Mouse (Mus musculus) MEL (cell line): ENCODE results near the gene Prkci. TPM values are rescaled to one million over a fixed set of nuclear protein-coding genes. Genes with fewer than 3 reads are reported as not detected.

Experiments
- DNase-seq: peaks from one replicate; pipeline ENCODE4 v3.0.0; 2011; ENCODE audit warnings: low read depth, low spot score
- H3K27ac ChIP-seq: 2 replicates; pipeline ENCODE4 v1.5.1; 2012; ENCODE audit warnings: low read depth, mild to moderate bottlenecking, control low read depth, low read length, moderate library complexity; ENCODE audit not compliant: control insufficient read depth
- H3K27me3 ChIP-seq, 2 experiments: fragments of 150-350 bp in 1 of 2; sonication (generic) in 1 of 2; 2 replicates each; pipeline ENCODE4 v1.6.1; 2012; ENCODE audit warnings: low read length in 2 of 2, mild to moderate bottlenecking in 2 of 2, improper control_type of control experiment in 1 of 2, moderate library complexity in 1 of 2; ENCODE audit not compliant: insufficient read depth in 2 of 2, control insufficient read depth in 1 of 2
- H3K36me3 ChIP-seq, 2 experiments: 2 replicates each; pipeline ENCODE4 v1.6.1; 2012 to 2014; ENCODE audit warnings: low read length in 2 of 2, improper control_type of control experiment in 1 of 2, inconsistent platforms in 1 of 2, mild to moderate bottlenecking in 1 of 2; ENCODE audit not compliant: insufficient read depth in 2 of 2, control insufficient read depth in 1 of 2
- H3K4me1 ChIP-seq, 2 experiments: fragments of 150-350 bp in 1 of 2; sonication (generic) in 1 of 2; 2 replicates each; pipeline ENCODE4 v1.6.1; 2012; ENCODE audit warnings: low read length in 2 of 2, improper control_type of control experiment in 1 of 2, mild to moderate bottlenecking in 1 of 2; ENCODE audit not compliant: insufficient read depth in 2 of 2, control insufficient read depth in 1 of 2
- H3K4me3 ChIP-seq, 2 experiments: fragments of 150-350 bp in 1 of 2; sonication (generic) in 1 of 2; 2 replicates each; pipeline ENCODE4 v1.5.1; 2012; ENCODE audit warnings: low read depth in 2 of 2, low read length in 2 of 2, mild to moderate bottlenecking in 2 of 2, moderate library complexity in 2 of 2, control low read depth in 1 of 2, improper control_type of control experiment in 1 of 2; ENCODE audit not compliant: control insufficient read depth in 1 of 2, insufficient read depth in 1 of 2
- H3K79me2 ChIP-seq: 2 replicates; pipeline ENCODE4 v1.6.1; 2012; ENCODE audit warnings: mild to moderate bottlenecking, low read length, moderate library complexity; ENCODE audit not compliant: control insufficient read depth, poor library complexity, insufficient read depth
- H3K9ac ChIP-seq: 2 replicates; pipeline ENCODE4 v1.6.1; 2012; ENCODE audit warnings: low read depth, mild to moderate bottlenecking, control low read depth, low read length, moderate library complexity; ENCODE audit not compliant: control insufficient read depth, poor library complexity, severe bottlenecking
- H3K9me3 ChIP-seq: fragments of 150-350 bp; sonication (generic); replicated peaks from 2 replicates; pipeline ENCODE4 v1.6.1; 2012; ENCODE audit warnings: mild to moderate bottlenecking, low read length, improper control_type of control experiment, moderate library complexity; ENCODE audit not compliant: insufficient read depth
- BHLHE40 ChIP-seq: IDR thresholded peaks from 2 replicates; pipeline ENCODE4 v1.6.1; 2012; ENCODE audit warnings: low read depth, mild to moderate bottlenecking, inconsistent platforms, low read length, improper control_type of control experiment, borderline replicate concordance
- CHD1 ChIP-seq: IDR thresholded peaks from 2 replicates; pipeline ENCODE4 v1.6.1; 2012; ENCODE audit warnings: low read depth, mild to moderate bottlenecking, inconsistent platforms, low read length, improper control_type of control experiment
- CTCF ChIP-seq, 3 experiments: IDR thresholded peaks in 2 of 3; conservative IDR thresholded peaks in 1 of 3; 2 replicates each; pipeline ENCODE4 v1.5.1; 2011 to 2012; ENCODE audit warnings: low read length in 3 of 3, low read depth in 2 of 3, mild to moderate bottlenecking in 2 of 3, improper control_type of control experiment in 1 of 3, inconsistent platforms in 1 of 3, mixed read lengths in 1 of 3, moderate library complexity in 1 of 3; ENCODE audit not compliant: control insufficient read depth in 1 of 3, insufficient read depth in 1 of 3, poor library complexity in 1 of 3, severe bottlenecking in 1 of 3
- E2F4 ChIP-seq: IDR thresholded peaks from 2 replicates; pipeline ENCODE4 v1.6.1; 2011; ENCODE audit warnings: low read depth, low read length, improper control_type of control experiment, borderline replicate concordance
- GATA1 ChIP-seq: IDR thresholded peaks from 2 replicates; pipeline ENCODE4 v1.6.1; 2011; ENCODE audit warnings: low read depth, low read length, improper control_type of control experiment
- HCFC1 ChIP-seq: IDR thresholded peaks from 2 replicates; pipeline ENCODE4 v1.6.1; 2012; ENCODE audit warnings: low read depth, mild to moderate bottlenecking, inconsistent platforms, low read length, improper control_type of control experiment, moderate library complexity
- JUND ChIP-seq: IDR thresholded peaks from 2 replicates; pipeline ENCODE4 v1.6.1; 2011; ENCODE audit warnings: low read depth, mild to moderate bottlenecking, improper control_type of control experiment, low read length
- KAT2A ChIP-seq: conservative IDR thresholded peaks from 2 replicates; pipeline ENCODE4 v1.6.1; 2012; ENCODE audit warnings: low read depth, low read length, improper control_type of control experiment, inconsistent platforms
- MAFK ChIP-seq: IDR thresholded peaks from 2 replicates; pipeline ENCODE4 v1.6.1; 2011; ENCODE audit warnings: low read depth, mild to moderate bottlenecking, low read length, improper control_type of control experiment, borderline replicate concordance
- MEF2A ChIP-seq: IDR thresholded peaks from 2 replicates; pipeline ENCODE4 v1.6.1; 2014; ENCODE audit warnings: low read depth, mild to moderate bottlenecking, inconsistent platforms, low read length, improper control_type of control experiment; ENCODE audit not compliant: poor library complexity, insufficient replicate concordance, severe bottlenecking; ENCODE audit errors: extremely low read depth
- MYB ChIP-seq: IDR thresholded peaks from 2 replicates; pipeline ENCODE4 v1.6.1; 2011; ENCODE audit warnings: mild to moderate bottlenecking, low read depth, low read length, improper control_type of control experiment
- NELFE ChIP-seq: IDR thresholded peaks from 2 replicates; pipeline ENCODE4 v1.6.1; 2011; ENCODE audit warnings: low read depth, low read length, improper control_type of control experiment
- NRF1 ChIP-seq: IDR thresholded peaks from 2 replicates; pipeline ENCODE4 v1.6.1; 2014; ENCODE audit warnings: low read depth, mild to moderate bottlenecking, inconsistent platforms, low read length, improper control_type of control experiment, moderate library complexity; ENCODE audit not compliant: poor library complexity, insufficient read depth, severe bottlenecking
- POLR2AphosphoS2 ChIP-seq: IDR thresholded peaks from 2 replicates; pipeline ENCODE4 v1.6.1; 2011; ENCODE audit warnings: low read length, improper control_type of control experiment
- TBP ChIP-seq: IDR thresholded peaks from 2 replicates; pipeline ENCODE4 v1.8.0; 2011; ENCODE audit warnings: low read depth, low read length, improper control_type of control experiment
- TCF12 ChIP-seq: IDR thresholded peaks from 2 replicates; pipeline ENCODE4 v1.6.1; 2014; ENCODE audit warnings: low read depth, mild to moderate bottlenecking, inconsistent platforms, low read length, improper control_type of control experiment, moderate library complexity
- UBTF ChIP-seq: IDR thresholded peaks from 2 replicates; pipeline ENCODE4 v1.6.1; 2012; ENCODE audit warnings: low read depth, mild to moderate bottlenecking, inconsistent platforms, low read length, improper control_type of control experiment, moderate library complexity, borderline replicate concordance; ENCODE audit not compliant: insufficient read depth
- USF1 ChIP-seq: IDR thresholded peaks from 2 replicates; pipeline ENCODE4 v1.6.1; 2014; ENCODE audit warnings: low read depth, mild to moderate bottlenecking, inconsistent platforms, low read length, improper control_type of control experiment, moderate library complexity
- USF2 ChIP-seq, 2 experiments: IDR thresholded peaks; 2 replicates each; pipeline ENCODE4 v1.6.1; 2011 to 2012; ENCODE audit warnings: improper control_type of control experiment in 2 of 2, low read length in 2 of 2, borderline replicate concordance in 1 of 2, inconsistent platforms in 1 of 2, low read depth in 1 of 2, mild to moderate bottlenecking in 1 of 2; ENCODE audit not compliant: insufficient read depth in 1 of 2
- ZMIZ1 ChIP-seq: IDR thresholded peaks from 2 replicates; pipeline ENCODE4 v1.6.1; 2012; ENCODE audit warnings: low read depth, mild to moderate bottlenecking, inconsistent platforms, low read length, improper control_type of control experiment, moderate library complexity
- ZNF384 ChIP-seq: IDR thresholded peaks from 2 replicates; pipeline ENCODE4 v1.6.1; 2012; ENCODE audit warnings: low read depth, mild to moderate bottlenecking, inconsistent platforms, low read length, improper control_type of control experiment
- polyA plus RNA-seq, 2 experiments: library from polyadenylated mRNA; stranded (reverse) in 1 of 2; unstranded in 1 of 2; fragments of >175 nt in 1 of 2; fragments of >200 nt in 1 of 2; gene quantifications; 2 replicates each; pipeline versions ENCODE4 v1.2.1 to v1.2.4; 2012; ENCODE audit warnings: low replicate concordance in 2 of 2, low read depth in 1 of 2; ENCODE audit not compliant: insufficient read length in 2 of 2, insufficient read depth in 1 of 2, missing spikeins in 1 of 2
- total RNA-seq: library from RNA; depleted of rRNA; stranded (reverse); fragments of 300-350 nt; gene quantifications from 2 replicates; pipeline ENCODE4 v1.2.3, GENCODE M21; 2012

Gene Prkci
- total and polyA plus RNA-seq, 3 experiments: 9.0 to 18.3 TPM; not detected in 1

DNA sequence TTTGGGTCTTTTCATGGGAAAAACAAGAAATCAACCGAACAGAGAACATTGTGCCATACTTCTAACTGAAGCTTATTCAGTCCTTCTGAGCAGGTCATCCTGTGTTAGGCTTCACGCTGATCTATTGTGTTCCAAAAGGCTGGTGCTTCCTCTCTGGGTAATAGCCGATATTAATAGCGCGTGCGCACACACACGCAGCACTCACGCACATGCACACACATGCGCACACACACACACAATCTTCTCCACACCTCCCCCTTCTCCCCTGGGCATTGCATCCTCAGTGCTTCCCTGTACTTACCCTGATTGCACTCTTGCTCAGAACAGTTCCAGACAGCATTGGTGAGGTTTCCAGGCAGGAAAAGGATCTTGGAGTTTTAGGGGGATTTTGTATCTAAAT is 57.6 kb downstream of the Prkci start:
- Histone ChIP-seq H3K9ac (no peak overlapping the region), H3K4me1 (peaks cover 0 to 6% of the 10 kb centered on the region in 2 experiments; a peak in 1 of 4 replicates), H3K9me3 (no peaks in the 10 kb centered on the region), H3K27me3 (no peaks in the 10 kb centered on the region), H3K27ac (no peak overlapping the region), H3K36me3 (peaks cover 0 to 3% of the 10 kb centered on the region in 2 experiments; a peak in 2 of 4 replicates), H3K4me3 (no peak overlapping the region), H3K79me2 (no peaks in the 10 kb centered on the region; the same call in 1 of the 2 replicates)
- TF ChIP-seq JUND (no peak), MYB (no peak), E2F4 (no peak), GATA1 (no peak), ZMIZ1 (no peak), CTCF (IDR thresholded peaks at IDR 0.05 in 2 of 3, conservative IDR thresholded peaks at IDR 0.05 in 1 of 3; ENCODE audit: control insufficient read depth in 1 of 3, insufficient read depth in 1 of 3, low read depth in 2 of 3, low read length in 3 of 3, poor library complexity in 1 of 3, severe bottlenecking in 1 of 3) (no peak), TBP (no peak), HCFC1 (no peak), USF1 (no peak)
- DNase-seq: no peak

DNA sequence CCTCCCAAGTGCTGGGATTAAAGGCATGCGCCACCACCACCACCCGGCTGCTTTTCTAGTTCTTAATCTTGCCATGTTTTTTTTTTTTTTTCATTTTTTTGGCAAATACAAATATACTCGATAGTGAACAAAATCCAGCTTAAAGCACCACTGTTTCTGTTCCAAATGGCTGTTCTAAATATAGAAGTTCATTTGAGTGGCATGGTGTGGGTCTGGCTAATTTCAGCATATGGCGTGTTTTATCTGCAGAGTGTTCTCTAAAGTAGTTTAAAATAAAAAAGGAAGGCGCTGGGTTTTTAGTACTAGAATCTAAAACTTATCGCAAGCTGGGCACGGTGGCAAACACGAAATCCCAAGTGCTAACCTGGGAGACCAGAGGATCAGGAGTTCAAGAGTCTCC is 59.3 kb downstream of the Prkci start:
- Histone ChIP-seq H3K9me3 (no peaks in the 10 kb centered on the region), H3K27ac (no peak overlapping the region), H3K9ac (no peak overlapping the region), H3K36me3 (peaks cover 0 to 3% of the 10 kb centered on the region in 2 experiments; a peak in 2 of 4 replicates), H3K4me1 (peaks cover 0 to 6% of the 10 kb centered on the region in 2 experiments; a peak in 1 of 4 replicates), H3K27me3 (no peaks in the 10 kb centered on the region), H3K4me3 (no peak overlapping the region), H3K79me2 (no peaks in the 10 kb centered on the region; the same call in 1 of the 2 replicates)
- TF ChIP-seq ZNF384 (0 out of 2 replicates have a peak, but pooled peaks have one; percentile 4), CTCF (IDR thresholded peaks at IDR 0.05 in 2 of 3, conservative IDR thresholded peaks at IDR 0.05 in 1 of 3; ENCODE audit: control insufficient read depth in 1 of 3, insufficient read depth in 1 of 3, low read depth in 2 of 3, low read length in 3 of 3, poor library complexity in 1 of 3, severe bottlenecking in 1 of 3) (no peak)
- no peak for DNase-seq

DNA sequence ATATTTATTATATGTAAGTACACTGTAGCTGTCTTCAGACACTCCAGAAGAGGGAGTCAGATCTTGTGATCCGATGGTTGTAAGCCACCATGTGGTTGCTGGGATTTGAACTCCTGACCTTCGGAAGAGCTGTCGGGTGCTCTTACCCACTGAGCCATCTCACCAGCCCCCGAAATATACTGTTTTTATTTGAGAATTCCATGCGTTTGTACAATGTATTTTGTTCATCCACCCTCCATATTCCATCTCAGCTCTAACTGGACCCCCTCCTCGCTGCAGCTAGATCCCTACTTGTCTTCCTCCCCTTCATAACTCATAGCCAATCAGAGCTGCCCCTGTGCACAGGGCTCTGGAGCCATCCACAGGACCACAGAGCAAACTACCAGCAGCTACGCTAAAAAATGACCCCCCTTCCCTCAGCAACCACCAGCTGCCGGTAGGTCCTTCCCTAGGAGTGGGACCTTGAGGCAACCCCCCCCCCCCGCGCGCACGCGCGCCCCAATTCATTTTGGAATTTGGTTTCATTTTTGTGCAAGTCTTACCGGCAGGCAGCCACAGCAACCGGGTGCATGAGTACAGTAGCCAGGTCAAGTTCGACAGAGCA is 60.6 kb downstream of the Prkci start:
- Histone ChIP-seq H3K36me3 (peaks cover 0 to 6% of the 10 kb centered on the region in 2 experiments; a peak in 2 of 4 replicates), H3K9me3 (no peaks in the 10 kb centered on the region), H3K27me3 (no peaks in the 10 kb centered on the region), H3K4me3 (peak overlapping the region; percentile 65 to 97), H3K79me2 (no peaks in the 10 kb centered on the region; the same call in 1 of the 2 replicates), H3K4me1 (peaks cover 0 to 10% of the 10 kb centered on the region in 2 experiments; a peak in 1 of 4 replicates), H3K9ac (peak overlapping the region; percentile 61), H3K27ac (peak overlapping the region; percentile 48; the same call in 1 of the 2 replicates)
- DNase-seq: peak; percentile 81
- no peak for TF ChIP-seq CHD1
- no peak for TF ChIP-seq JUND
- TF ChIP-seq USF2 (IDR thresholded peaks at IDR 0.05; ENCODE audit: borderline replicate concordance in 1 of 2, insufficient read depth in 1 of 2, low read depth in 1 of 2, low read length in 2 of 2): no peak
- peak; percentile 93 for TF ChIP-seq TBP
- no peak for TF ChIP-seq KAT2A
- peak; percentile 31; the same call in 1 of the 2 replicates for TF ChIP-seq NELFE
- TF ChIP-seq MAFK: 0 out of 2 replicates have a peak, but pooled peaks have one; percentile 33
- no peak for TF ChIP-seq BHLHE40
- TF ChIP-seq POLR2AphosphoS2: no peak
- no peak for TF ChIP-seq TCF12
- TF ChIP-seq MYB: no peak
- no peak for TF ChIP-seq E2F4
- no peak for TF ChIP-seq UBTF
- TF ChIP-seq ZNF384: no peak; the same call in 1 of the 2 replicates
- peak; percentile 69 for TF ChIP-seq NRF1
- TF ChIP-seq MEF2A: no peak
